Mouse (Mus musculus) limb, embryonic 15.5 days (tissue): ENCODE data around the gene Rab5c. TPM values are rescaled to one million over a fixed set of nuclear protein-coding genes. Genes with fewer than 3 reads are reported as not detected.

ENCODE experiments used
- ATAC-seq: fragments of 200-750 bp; cut with Nextera tagmentation; 2 replicates; pipeline ENCODE4 v1.8.0; 2017; ENCODE audit warnings: low read depth, moderate TSS enrichment; ENCODE audit not compliant: insufficient number of reproducible peaks, low FRiP score, low TSS enrichment
- H3K27ac ChIP-seq: fragments of 300-500 bp; sonication (generic); 2 replicates; pipeline ENCODE4 v1.5.1; 2015; ENCODE audit warnings: moderate library complexity, mild to moderate bottlenecking, inconsistent platforms
- H3K27me3 ChIP-seq: fragments of 300-500 bp; sonication (generic); 2 replicates; pipeline ENCODE4 v1.6.1; 2015; ENCODE audit warnings: inconsistent platforms
- H3K36me3 ChIP-seq: fragments of 300-500 bp; sonication (generic); 2 replicates; pipeline ENCODE4 v1.6.1; 2015; ENCODE audit warnings: inconsistent platforms
- H3K4me1 ChIP-seq: fragments of 300-500 bp; sonication (generic); 2 replicates; pipeline ENCODE4 v1.6.1; 2015; ENCODE audit warnings: inconsistent platforms
- H3K4me2 ChIP-seq: fragments of 300-500 bp; sonication (generic); 2 replicates; pipeline ENCODE4 v1.6.1; 2015; ENCODE audit warnings: mild to moderate bottlenecking, inconsistent platforms
- H3K4me3 ChIP-seq: fragments of 300-500 bp; sonication (generic); 2 replicates; pipeline ENCODE4 v1.5.1; 2015; ENCODE audit warnings: mild to moderate bottlenecking, inconsistent platforms
- H3K9ac ChIP-seq: fragments of 300-500 bp; sonication (generic); 2 replicates; pipeline ENCODE4 v1.6.1; 2015; ENCODE audit warnings: inconsistent platforms
- H3K9me3 ChIP-seq: fragments of 300-500 bp; sonication (generic); 2 replicates; pipeline ENCODE4 v1.6.1; 2016; ENCODE audit warnings: inconsistent platforms
- WGBS: fragments of 180-500 bp; shearing (Covaris S2); methylation state at CpG from one replicate; pipeline ENCODE4 v1.1.7; 2015; 5-methylcytosine and 5-hydroxymethylcytosine counted together
- polyA plus RNA-seq: library from polyadenylated mRNA; unstranded; fragments of >200 nt; fragmentation: Nextera tagmentation; extraction: Ambion mirVana; gene quantifications from 2 replicates; pipeline ENCODE4 v1.2.1, GENCODE M21; 2015

The Rab5c gene
- polyA plus RNA-seq, 1 experiment from 2014 or later: 30.8 TPM

- Histone ChIP-seq H3K9ac (no peak overlapping the region), H3K4me2 (no peak overlapping the region), H3K27ac (no peak overlapping the region), H3K4me1 (peaks cover 12% of the 10 kb centered on the region; the same call in 1 of the 2 replicates), H3K27me3 (peaks cover 1% of the 10 kb centered on the region; the same call in 1 of the 2 replicates), H3K9me3 (no peaks in the 10 kb centered on the region), H3K4me3 (no peak overlapping the region), H3K36me3 (no peaks in the 10 kb centered on the region)
- ATAC-seq: no peak
- WGBS: 86% methylated on average over 2 of the region's 3 CpGs
These were observed 52.6 kb downstream of the Rab5c start for GRCm38 (mm10) chr11:100685371-100685770.

GRCm38 (mm10) chr11:100684084-100684483, 53.9 kb downstream of the Rab5c start:
- no peaks in the 10 kb centered on the region for H3K27me3 ChIP-seq
- H3K27ac ChIP-seq: no peak overlapping the region
- no peak overlapping the region for H3K4me3 ChIP-seq
- H3K36me3 ChIP-seq: no peaks in the 10 kb centered on the region
- no peaks in the 10 kb centered on the region for H3K9me3 ChIP-seq
- H3K4me2 ChIP-seq: no peak overlapping the region
- H3K9ac ChIP-seq: no peak overlapping the region
- ATAC-seq: no peak
- 59% methylated on average over 2 of the region's 2 CpGs for WGBS
- H3K4me1 ChIP-seq: 0 out of 2 replicates have a peak, but pooled peaks cover 9% of the 10 kb centered on the region

- Histone ChIP-seq H3K9ac (no peak overlapping the region), H3K4me1 (0 out of 2 replicates have a peak, but pooled peaks cover 5% of the 10 kb centered on the region), H3K27me3 (no peaks in the 10 kb centered on the region), H3K36me3 (no peaks in the 10 kb centered on the region), H3K27ac (no peak overlapping the region), H3K4me2 (no peak overlapping the region), H3K9me3 (no peaks in the 10 kb centered on the region), H3K4me3 (no peak overlapping the region)
- WGBS: 71% methylated on average over 5 of the region's 5 CpGs
- ATAC-seq: no peak
These were observed 55.5 kb downstream of the Rab5c start for GRCm38 (mm10) chr11:100682526-100682925.

GRCm38 (mm10) chr11:100681826-100682225, 56.2 kb downstream of the Rab5c start:
- 72% methylated on average over 5 of the region's 5 CpGs for WGBS
- peak; percentile 70 for ATAC-seq
- H3K36me3 ChIP-seq: no peaks in the 10 kb centered on the region
- H3K9ac ChIP-seq: no peak overlapping the region
- no peaks in the 10 kb centered on the region for H3K27me3 ChIP-seq
- H3K4me1 ChIP-seq: 0 out of 2 replicates have a peak, but pooled peaks cover 3% of the 10 kb centered on the region
- no peak overlapping the region for H3K4me2 ChIP-seq
- no peaks in the 10 kb centered on the region for H3K9me3 ChIP-seq
- H3K27ac ChIP-seq: no peak overlapping the region; the same call in 1 of the 2 replicates
- H3K4me3 ChIP-seq: no peak overlapping the region

GRCm38 (mm10) chr11:100677810-100678209, 60.2 kb downstream of the Rab5c start:
- no peak for ATAC-seq
- Histone ChIP-seq H3K27ac (no peak overlapping the region), H3K36me3 (no peaks in the 10 kb centered on the region), H3K27me3 (0 out of 2 replicates have a peak, but pooled peaks cover 4% of the 10 kb centered on the region), H3K4me3 (no peak overlapping the region), H3K4me2 (no peak overlapping the region), H3K9ac (no peak overlapping the region), H3K4me1 (peaks cover 11% of the 10 kb centered on the region), H3K9me3 (no peaks in the 10 kb centered on the region)
- WGBS: 51% methylated on average over 7 of the region's 7 CpGs

GRCm38 (mm10) chr11:100673169-100673568, 64.8 kb downstream of the Rab5c start:
- H3K4me1 ChIP-seq: peaks cover 13% of the 10 kb centered on the region
- H3K4me2 ChIP-seq: peak overlapping the region; percentile 33
- peaks cover 8% of the 10 kb centered on the region; the same call in 1 of the 2 replicates for H3K27me3 ChIP-seq
- H3K27ac ChIP-seq: no peak overlapping the region
- 0 out of 2 replicates have a peak overlapping the region, but pooled peaks have one; percentile 15 for H3K4me3 ChIP-seq
- H3K36me3 ChIP-seq: no peaks in the 10 kb centered on the region
- WGBS: 2% methylated on average over 16 of the region's 23 CpGs
- H3K9ac ChIP-seq: peak overlapping the region; percentile 29; the same call in 1 of the 2 replicates
- no peaks in the 10 kb centered on the region for H3K9me3 ChIP-seq
- no peak for ATAC-seq

- H3K9me3 ChIP-seq: no peaks in the 10 kb centered on the region
- no peaks in the 10 kb centered on the region for H3K36me3 ChIP-seq
- H3K9ac ChIP-seq: no peak overlapping the region
- H3K4me1 ChIP-seq: peaks cover 13% of the 10 kb centered on the region
- no peak overlapping the region for H3K27ac ChIP-seq
- 76% methylated on average over 2 of the region's 2 CpGs for WGBS
- ATAC-seq: no peak
- no peak overlapping the region for H3K4me3 ChIP-seq
- H3K27me3 ChIP-seq: peaks cover 8% of the 10 kb centered on the region; the same call in 1 of the 2 replicates
- H3K4me2 ChIP-seq: no peak overlapping the region
These were observed 66.1 kb downstream of the Rab5c start for GRCm38 (mm10) chr11:100671956-100672355.

- Histone ChIP-seq H3K4me2 (no peak overlapping the region), H3K4me3 (no peak overlapping the region), H3K27me3 (peaks cover 8% of the 10 kb centered on the region; the same call in 1 of the 2 replicates), H3K27ac (no peak overlapping the region), H3K4me1 (peaks cover 13% of the 10 kb centered on the region), H3K9ac (no peak overlapping the region), H3K9me3 (no peaks in the 10 kb centered on the region), H3K36me3 (no peaks in the 10 kb centered on the region)
- WGBS: 62% methylated on average over 1 of the region's 1 CpGs
- ATAC-seq: no peak
These were observed 67.0 kb downstream of the Rab5c start for GRCm38 (mm10) chr11:100671049-100671448.

Other genes with a start within 250 kb of the Rab5c start
- 181 and 189 TPM in 2 replicates for gene Acly, start 210.2 kb downstream of the Rab5c start, polyA plus RNA-seq
- gene Ttc25, start 192.6 kb downstream of the Rab5c start, polyA plus RNA-seq: 0.19 and 0.56 TPM in 2 replicates
- 25.1 and 30.5 TPM in 2 replicates for gene Cnp, start 163.3 kb downstream of the Rab5c start, polyA plus RNA-seq
- gene Nkiras2, start 119.0 kb downstream of the Rab5c start, polyA plus RNA-seq: 73.7 and 77.9 TPM in 2 replicates
- 218 and 227 TPM in 2 replicates for gene Dnajc7, start 118.0 kb downstream of the Rab5c start, polyA plus RNA-seq
- 1.4 and 1.8 TPM in 2 replicates for gene Zfp385c, start 45.8 kb downstream of the Rab5c start, polyA plus RNA-seq
- 2.9 and 3.6 TPM in 2 replicates for gene Dhx58, start 33.9 kb downstream of the Rab5c start, polyA plus RNA-seq
- gene Kat2a, start 25.8 kb downstream of the Rab5c start, polyA plus RNA-seq: 48.2 and 50.4 TPM in 2 replicates
- 0.32 and 0.57 TPM in 2 replicates for gene Hspb9, start 24.4 kb downstream of the Rab5c start, polyA plus RNA-seq
- gene Kcnh4, start 21.7 kb upstream of the Rab5c start, polyA plus RNA-seq: not detected in 2 replicates
- not detected in 2 replicates for gene Hcrt, start 24.7 kb upstream of the Rab5c start, polyA plus RNA-seq
- 7.5 and 8.2 TPM in 2 replicates for gene Ghdc, start 32.7 kb upstream of the Rab5c start, polyA plus RNA-seq
- gene Stat5b, start 112.5 kb upstream of the Rab5c start, polyA plus RNA-seq: 23.4 and 25.5 TPM in 2 replicates
- 9.4 and 12.0 TPM in 2 replicates for gene Stat5a, start 121.1 kb upstream of the Rab5c start, polyA plus RNA-seq
- gene Stat3, start 201.3 kb upstream of the Rab5c start, polyA plus RNA-seq: 72.9 and 85.2 TPM in 2 replicates
- 368 and 413 TPM in 2 replicates for gene Cavin1, start 232.7 kb upstream of the Rab5c start, polyA plus RNA-seq